ENCODE assay signal across 27 mouse cellular contexts in the genomic region with DNA sequence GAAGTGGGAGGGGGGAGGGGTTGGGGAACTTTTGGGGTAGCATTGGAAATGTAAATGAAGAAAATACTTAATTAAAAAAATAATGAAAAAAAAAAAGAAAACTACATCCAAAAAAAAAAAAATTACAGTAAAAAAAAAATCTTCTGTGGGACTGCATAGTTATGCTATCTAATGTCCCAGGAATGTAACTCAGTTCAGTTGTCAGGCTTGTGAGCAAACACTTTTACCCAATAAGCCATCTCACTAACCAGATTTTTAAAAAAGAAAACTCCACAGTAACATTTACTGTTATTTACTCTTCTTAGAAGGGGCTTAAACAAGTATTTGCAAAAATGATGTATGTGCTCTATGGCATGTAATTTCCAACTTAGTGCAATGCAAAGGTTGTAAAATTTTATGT. TPM values are rescaled to one million over a fixed set of nuclear protein-coding genes. Genes with fewer than 3 reads are reported as not detected.
"Had no signal": no experiment of that assay in that cellular context is flagged by ENCODE, and none has a peak within 500 bp of the region (broad histone marks: within the 10 kb centered on the region; RNA-seq: fewer than 3 reads in every experiment).

No protein-coding gene starts in this region.

- H3K27ac ChIP-seq: gastrocnemius, adult 2 months; heart, adult 2 months; hindbrain, embryonic 10.5 days; hindbrain, embryonic 12.5 days; hindbrain, embryonic 14.5 days; intestine, embryonic 15.5 days; kidney, embryonic 15.5 days; liver, embryonic 12.5 days; liver, embryonic 14.5 days had no signal

- H3K27me3 ChIP-seq: heart, embryonic 12.5 days; hindbrain, embryonic 12.5 days; intestine, embryonic 15.5 days; kidney, embryonic 15.5 days; limb, embryonic 13.5 days; limb, embryonic 15.5 days; liver, embryonic 12.5 days had no signal

- H3K4me2 ChIP-seq: heart, embryonic 12.5 days; hindbrain, embryonic 12.5 days; hindbrain, embryonic 14.5 days; intestine, embryonic 15.5 days; kidney, embryonic 15.5 days; limb, embryonic 13.5 days; limb, embryonic 15.5 days; liver, embryonic 12.5 days had no signal

- H3K9me3 ChIP-seq: heart, embryonic 12.5 days; hindbrain, embryonic 10.5 days; hindbrain, embryonic 12.5 days; intestine, embryonic 15.5 days; kidney, embryonic 15.5 days; limb, embryonic 13.5 days; limb, embryonic 15.5 days; liver, embryonic 12.5 days had no signal

- DNase-seq: gastrocnemius, adult 2 months; gastrocnemius, postnatal 10 days; gastrocnemius, postnatal 36 days; heart, adult 11 months; heart, adult 2 months; heart, postnatal 10 days; heart, postnatal 4 days; kidney, adult 2 months; kidney, adult 9 months; kidney, postnatal 14 days; kidney, postnatal 4 days; layer of hippocampus, adult 9-11 months; layer of hippocampus, postnatal 36 days; left cerebral cortex, postnatal 4 days had no signal

- H3K9ac ChIP-seq: heart, embryonic 12.5 days; hindbrain, embryonic 12.5 days; hindbrain, embryonic 14.5 days; intestine, embryonic 15.5 days; kidney, embryonic 15.5 days; limb, embryonic 13.5 days; limb, embryonic 15.5 days; liver, embryonic 12.5 days; liver, embryonic 14.5 days had no signal

- H3K4me3 ChIP-seq: gastrocnemius, adult 2 months; heart, adult 2 months; heart, embryonic 12.5 days; hindbrain, embryonic 10.5 days; hindbrain, embryonic 12.5 days; intestine, embryonic 15.5 days; kidney, embryonic 15.5 days; limb, embryonic 13.5 days; limb, embryonic 15.5 days; liver, embryonic 12.5 days had no signal

- H3K4me1 ChIP-seq: heart, embryonic 12.5 days; hindbrain, embryonic 10.5 days; hindbrain, embryonic 12.5 days; intestine, embryonic 15.5 days; kidney, embryonic 15.5 days; liver, embryonic 12.5 days had no signal

- ATAC-seq: hindbrain, embryonic 16.5 days; inflammation-experienced regulatory T-cells, adult 6 months; intestine, embryonic 15.5 days; intestine, postnatal 0 days; liver, embryonic 12.5 days had no signal

- H3K36me3 ChIP-seq: heart, embryonic 12.5 days; hindbrain, embryonic 10.5 days; hindbrain, embryonic 12.5 days; intestine, embryonic 15.5 days; kidney, embryonic 15.5 days; limb, embryonic 13.5 days; limb, embryonic 15.5 days; liver, embryonic 12.5 days had no signal

RNA-seq across cellular contexts. Expression of a gene that starts 24.0 kb away (rescaled TPM):
- polyA plus RNA-seq: inflammation-experienced regulatory T-cells, adult 6 months had no signal
